Mouse (Mus musculus): Measurements from ENCODE around the gene Acer1. TPM values are rescaled to one million over a fixed set of nuclear protein-coding genes. Genes with fewer than 3 reads are reported as not detected.

Gene Acer1
- polyA plus RNA-seq, 1 experiment, result not detected

DNA sequence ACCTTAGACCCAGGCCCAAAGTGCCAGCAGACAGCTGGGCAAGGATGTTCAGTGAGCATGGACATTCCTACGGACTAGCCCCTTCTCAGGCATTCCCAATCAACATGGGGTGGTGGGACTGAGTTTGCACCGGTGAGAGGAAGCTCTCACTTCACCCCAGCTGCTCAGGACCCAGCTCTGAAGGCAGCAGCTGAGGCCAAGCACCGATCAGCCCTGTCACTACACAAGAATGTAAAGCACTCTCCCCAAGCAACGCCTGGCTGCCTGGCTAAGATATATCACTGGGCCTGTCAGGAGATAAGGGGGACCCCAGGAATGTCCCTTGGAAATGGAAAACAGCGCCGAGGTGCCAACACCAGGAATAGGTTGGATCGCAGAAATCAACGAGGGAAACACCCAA lies 19.3 kb upstream of the Acer1 start:
- Histone ChIP-seq H3K4me3 (ENCODE audit: insufficient read depth, poor library complexity, severe bottlenecking) (no peak overlapping the region), H3K36me3 (ENCODE audit: control insufficient read depth, insufficient read depth) (peaks cover 35% of the 10 kb centered on the region), H3K79me2 (ENCODE audit: control insufficient read depth, insufficient read depth) (no peaks in the 10 kb centered on the region), H3K79me3 (ENCODE audit: low read depth) (peaks cover 2% of the 10 kb centered on the region), H3ac (ENCODE audit: control insufficient read depth, insufficient read length, low read depth) (no peak overlapping the region), H3K27me3 (ENCODE audit: control insufficient read depth, insufficient read depth, insufficient read length) (no peaks in the 10 kb centered on the region)
- no peak for TF ChIP-seq MYOG (IDR thresholded peaks at IDR 0.05; ENCODE audit: control insufficient read depth, extremely low read depth, insufficient read length)
- no peak for TF ChIP-seq FOSL1 (IDR thresholded peaks at IDR 0.05; ENCODE audit: insufficient read depth, low read length, poor library complexity, severe bottlenecking)
- TF ChIP-seq MAX (IDR thresholded peaks at IDR 0.05), result no peak
- TF ChIP-seq MYOD1 (IDR thresholded peaks at IDR 0.05; ENCODE audit: control insufficient read depth, insufficient read length, low read depth), result no peak
- no peak for TF ChIP-seq CTCF (IDR thresholded peaks at IDR 0.05; ENCODE audit: control insufficient read depth, insufficient read depth, insufficient read length)
- TF ChIP-seq USF1 (IDR thresholded peaks at IDR 0.05; ENCODE audit: low read depth), result no peak
- TF ChIP-seq CEBPB (IDR thresholded peaks at IDR 0.05; ENCODE audit: low read depth), result no peak

DNA sequence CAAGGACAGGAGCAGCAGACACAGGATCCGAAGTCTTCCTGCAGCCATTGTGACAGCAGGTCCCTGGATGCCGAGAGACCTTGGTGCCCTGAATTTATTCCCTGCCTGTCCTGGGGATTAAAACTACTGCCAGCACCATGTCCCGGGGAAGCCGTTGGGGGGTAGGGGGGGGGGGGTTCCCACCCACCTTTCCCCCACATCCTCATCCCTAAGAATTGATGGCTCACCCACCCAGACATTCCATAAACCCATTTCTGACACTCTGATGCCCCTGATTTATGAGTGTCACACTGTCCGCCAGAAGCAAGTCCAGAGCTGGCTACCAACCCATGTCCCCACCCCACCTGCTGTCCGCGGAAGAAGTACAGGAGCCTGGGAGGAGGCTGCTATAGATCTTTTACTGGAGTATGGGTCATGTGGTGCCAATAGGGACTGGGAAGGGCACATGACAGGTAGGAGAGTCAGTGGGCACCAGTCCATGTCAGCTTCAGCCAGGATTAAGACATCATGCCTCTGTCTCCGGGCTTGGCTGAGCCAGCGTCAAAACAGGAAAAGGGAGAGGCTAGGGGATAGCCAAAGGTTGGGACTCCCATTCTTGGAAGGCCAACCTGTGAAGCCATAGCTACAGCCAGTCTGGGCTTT lies 18.2 kb upstream of the Acer1 start, which contains the start of gene Pspn:
Gene Pspn, minus strand, starts transcription at position 51 of the 642 bp plus-strand sequence.
- Histone ChIP-seq H3K36me3 (ENCODE audit: control insufficient read depth, insufficient read depth) (peaks cover 36% of the 10 kb centered on the region), H3K27me3 (ENCODE audit: control insufficient read depth, insufficient read depth, insufficient read length) (no peaks in the 10 kb centered on the region), H3K4me3 (ENCODE audit: insufficient read depth, poor library complexity, severe bottlenecking) (no peak within 1 kb of the TSS), H3K79me3 (ENCODE audit: low read depth) (peaks cover 2% of the 10 kb centered on the region), H3ac (ENCODE audit: control insufficient read depth, insufficient read length, low read depth) (no peak within 1 kb of the TSS), H3K79me2 (ENCODE audit: control insufficient read depth, insufficient read depth) (no peaks in the 10 kb centered on the region)
- TF ChIP-seq FOSL1 (IDR thresholded peaks at IDR 0.05; ENCODE audit: insufficient read depth, low read length, poor library complexity, severe bottlenecking), result no peak
- TF ChIP-seq USF1 (IDR thresholded peaks at IDR 0.05; ENCODE audit: low read depth), result no peak
- TF ChIP-seq CEBPB (IDR thresholded peaks at IDR 0.05; ENCODE audit: low read depth), result no peak
- TF ChIP-seq MYOD1 (IDR thresholded peaks at IDR 0.05; ENCODE audit: control insufficient read depth, insufficient read length, low read depth), result no peak
- no peak for TF ChIP-seq CTCF (IDR thresholded peaks at IDR 0.05; ENCODE audit: control insufficient read depth, insufficient read depth, insufficient read length)
- TF ChIP-seq MAX (IDR thresholded peaks at IDR 0.05), result no peak
- TF ChIP-seq MYOG (IDR thresholded peaks at IDR 0.05; ENCODE audit: control insufficient read depth, extremely low read depth, insufficient read length), result no peak

DNA sequence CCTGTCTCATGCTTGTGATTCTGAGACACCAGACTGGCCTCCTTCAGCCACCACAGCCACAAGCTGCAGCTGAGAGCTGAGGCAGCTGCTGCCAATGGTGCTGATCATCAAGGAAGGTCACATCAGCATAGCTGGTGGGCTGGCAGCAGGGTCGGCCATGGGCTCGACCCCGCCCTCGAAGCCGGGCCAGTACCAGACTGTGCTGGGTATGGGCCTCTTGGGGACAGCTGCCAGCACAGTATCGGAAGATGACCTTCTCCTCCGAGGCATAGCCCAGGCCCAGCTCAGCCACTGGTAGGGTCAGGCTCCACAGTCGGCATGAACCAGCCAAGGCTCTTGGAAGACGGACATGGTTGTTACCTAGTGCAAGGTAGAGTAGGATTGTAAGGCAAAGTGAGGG lies 17.5 kb upstream of the Acer1 start:
- peaks cover 2% of the 10 kb centered on the region for H3K79me3 ChIP-seq (ENCODE audit: low read depth)
- H3K36me3 ChIP-seq (ENCODE audit: control insufficient read depth, insufficient read depth), result peaks cover 39% of the 10 kb centered on the region
- no peak overlapping the region for H3K4me3 ChIP-seq (ENCODE audit: insufficient read depth, poor library complexity, severe bottlenecking)
- no peak overlapping the region for H3ac ChIP-seq (ENCODE audit: control insufficient read depth, insufficient read length, low read depth)
- no peaks in the 10 kb centered on the region for H3K27me3 ChIP-seq (ENCODE audit: control insufficient read depth, insufficient read depth, insufficient read length)
- H3K79me2 ChIP-seq (ENCODE audit: control insufficient read depth, insufficient read depth), result no peaks in the 10 kb centered on the region
- TF ChIP-seq CTCF (IDR thresholded peaks at IDR 0.05; ENCODE audit: control insufficient read depth, insufficient read depth, insufficient read length) (no peak), MAX (IDR thresholded peaks at IDR 0.05) (no peak), CEBPB (IDR thresholded peaks at IDR 0.05; ENCODE audit: low read depth) (no peak), FOSL1 (IDR thresholded peaks at IDR 0.05; ENCODE audit: insufficient read depth, low read length, poor library complexity, severe bottlenecking) (no peak)

DNA sequence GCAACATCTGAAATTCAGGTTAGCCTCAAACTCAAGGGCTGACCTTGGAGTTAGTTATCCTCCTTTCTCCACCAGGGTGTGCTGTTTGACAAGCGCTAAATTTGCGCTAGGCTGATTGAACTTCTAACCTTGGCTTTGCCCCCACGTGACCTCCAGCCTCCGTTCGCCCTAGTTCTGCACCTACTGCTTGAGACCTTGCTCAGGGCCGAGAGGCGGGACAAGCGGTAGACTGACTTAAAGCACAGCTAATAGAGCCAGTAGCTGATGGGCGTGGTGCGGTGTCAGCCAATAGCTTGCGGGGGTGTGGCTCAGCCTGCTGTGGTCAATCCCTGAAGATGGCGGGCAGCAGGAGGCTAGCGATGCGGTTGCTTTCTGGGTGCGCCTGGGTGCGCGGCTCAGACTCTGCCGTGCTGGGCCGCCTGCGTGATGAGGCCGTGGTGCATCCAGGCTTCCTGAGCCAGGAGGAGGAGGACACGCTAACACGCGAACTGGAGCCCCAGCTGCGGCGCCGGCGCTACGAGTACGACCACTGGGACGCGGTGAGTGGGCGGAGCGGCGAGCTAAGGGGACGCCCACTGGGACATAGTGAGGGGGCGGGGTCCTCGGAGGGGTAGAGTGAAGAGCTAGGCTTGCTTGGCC lies 15.2 kb upstream of the Acer1 start, which contains the start of gene Alkbh7:
Gene Alkbh7, plus strand, starts transcription at position 311 of the 639 bp plus-strand sequence.
- Histone ChIP-seq H3K79me2 (ENCODE audit: control insufficient read depth, insufficient read depth) (peaks cover 7% of the 10 kb centered on the region), H3K4me3 (ENCODE audit: insufficient read depth, poor library complexity, severe bottlenecking) (peak within 1 kb of the TSS; percentile 51), H3ac (ENCODE audit: control insufficient read depth, insufficient read length, low read depth) (peak within 1 kb of the TSS; percentile 73), H3K36me3 (ENCODE audit: control insufficient read depth, insufficient read depth) (peaks cover 39% of the 10 kb centered on the region), H3K79me3 (ENCODE audit: low read depth) (peaks cover 7% of the 10 kb centered on the region), H3K27me3 (ENCODE audit: control insufficient read depth, insufficient read depth, insufficient read length) (no peaks in the 10 kb centered on the region)
- TF ChIP-seq CTCF (IDR thresholded peaks at IDR 0.05; ENCODE audit: control insufficient read depth, insufficient read depth, insufficient read length) (peak; percentile 23), MAX (IDR thresholded peaks at IDR 0.05) (peak; percentile 87), USF1 (IDR thresholded peaks at IDR 0.05; ENCODE audit: low read depth) (peak; percentile 99), MYOD1 (IDR thresholded peaks at IDR 0.05; ENCODE audit: control insufficient read depth, insufficient read length, low read depth) (no peak), FOSL1 (IDR thresholded peaks at IDR 0.05; ENCODE audit: insufficient read depth, low read length, poor library complexity, severe bottlenecking) (no peak), MYOG (IDR thresholded peaks at IDR 0.05; ENCODE audit: control insufficient read depth, extremely low read depth, insufficient read length) (no peak)

DNA sequence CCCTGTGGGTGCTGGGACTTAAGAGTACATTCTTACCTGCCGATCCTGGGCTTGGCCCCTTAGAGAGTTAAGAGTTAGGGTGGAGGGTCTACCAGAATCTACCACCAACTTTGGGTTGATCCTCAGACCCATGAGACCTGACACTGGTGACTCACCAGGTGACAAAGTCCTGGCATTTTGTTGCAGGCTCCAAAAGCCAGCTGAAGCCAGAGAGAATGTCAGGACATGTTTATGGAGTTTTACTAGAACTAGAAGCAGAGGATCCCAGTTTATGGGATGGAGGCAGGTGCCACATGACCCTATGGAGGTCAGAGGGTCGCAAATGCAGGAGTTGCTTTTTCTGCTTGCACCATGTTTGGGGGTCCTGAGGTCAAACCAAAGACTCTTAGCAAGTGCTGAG lies 14.6 kb upstream of the Acer1 start:
- peaks cover 13% of the 10 kb centered on the region for H3K79me2 ChIP-seq (ENCODE audit: control insufficient read depth, insufficient read depth)
- no peak overlapping the region for H3ac ChIP-seq (ENCODE audit: control insufficient read depth, insufficient read length, low read depth)
- H3K4me3 ChIP-seq (ENCODE audit: insufficient read depth, poor library complexity, severe bottlenecking), result no peak overlapping the region
- peaks cover 9% of the 10 kb centered on the region for H3K79me3 ChIP-seq (ENCODE audit: low read depth)
- H3K27me3 ChIP-seq (ENCODE audit: control insufficient read depth, insufficient read depth, insufficient read length), result no peaks in the 10 kb centered on the region
- peaks cover 43% of the 10 kb centered on the region for H3K36me3 ChIP-seq (ENCODE audit: control insufficient read depth, insufficient read depth)
- TF ChIP-seq USF1 (IDR thresholded peaks at IDR 0.05; ENCODE audit: low read depth) (no peak), MYOG (IDR thresholded peaks at IDR 0.05; ENCODE audit: control insufficient read depth, extremely low read depth, insufficient read length) (no peak), FOSL1 (IDR thresholded peaks at IDR 0.05; ENCODE audit: insufficient read depth, low read length, poor library complexity, severe bottlenecking) (no peak), CEBPB (IDR thresholded peaks at IDR 0.05; ENCODE audit: low read depth) (no peak), MAX (IDR thresholded peaks at IDR 0.05) (no peak), MYOD1 (IDR thresholded peaks at IDR 0.05; ENCODE audit: control insufficient read depth, insufficient read length, low read depth) (no peak), CTCF (IDR thresholded peaks at IDR 0.05; ENCODE audit: control insufficient read depth, insufficient read depth, insufficient read length) (no peak)

All from C2C12 (cell line).